Mouse (Mus musculus): ENCODE results near the gene Gpd1. TPM values are rescaled to one million over a fixed set of nuclear protein-coding genes. Genes with fewer than 3 reads are reported as not detected.
"Not testable (repeated sequence)": the region's sequence is repeated elsewhere in the genome, so short reads cannot be mapped to it uniquely, and the experiment has no call there.

Gene Gpd1
- polyA plus RNA-seq, 1 experiment from 2014 or later = 0.74 TPM

GRCm38 (mm10) chr15:99684156-99684555 is 33.2 kb upstream of the Gpd1 start:
- no peaks in the 10 kb centered on the region for H3K9me3 ChIP-seq
- no peaks in the 10 kb centered on the region for H3K36me3 ChIP-seq
- peaks cover 20% of the 10 kb centered on the region; the same call in 1 of the 2 replicates for H3K27me3 ChIP-seq (ENCODE audit: insufficient read depth, poor library complexity, severe bottlenecking)
- no peak for DNase-seq (ENCODE audit: low spot score)
- no peak overlapping the region for H3K27ac ChIP-seq
- no peak overlapping the region for H3K4me3 ChIP-seq
- WGBS = 86% methylated on average over 5 of the region's 5 CpGs
- peaks cover 2% of the 10 kb centered on the region for H3K4me1 ChIP-seq

- 8% methylated on average over 4 of the region's 4 CpGs for WGBS
- H3K27me3 ChIP-seq (ENCODE audit: insufficient read depth, poor library complexity, severe bottlenecking) = peaks cover 45% of the 10 kb centered on the region
- no peaks in the 10 kb centered on the region for H3K36me3 ChIP-seq
- peaks cover 16% of the 10 kb centered on the region for H3K4me1 ChIP-seq
- no peaks in the 10 kb centered on the region for H3K9me3 ChIP-seq
- H3K4me3 ChIP-seq = no peak overlapping the region
- no peak for DNase-seq (ENCODE audit: low spot score)
- no peak overlapping the region for H3K27ac ChIP-seq
Observed at GRCm38 (mm10) chr15:99688712-99689111, 28.6 kb upstream of the Gpd1 start.

- no peak for DNase-seq (ENCODE audit: low spot score)
- H3K9me3 ChIP-seq = no peaks in the 10 kb centered on the region
- WGBS = 6% methylated on average over 4 of the region's 4 CpGs
- H3K27me3 ChIP-seq (ENCODE audit: insufficient read depth, poor library complexity, severe bottlenecking) = peaks cover 43% of the 10 kb centered on the region
- peaks cover 29% of the 10 kb centered on the region for H3K4me1 ChIP-seq
- no peak overlapping the region for H3K4me3 ChIP-seq
- no peaks in the 10 kb centered on the region for H3K36me3 ChIP-seq
- H3K27ac ChIP-seq = peak overlapping the region; percentile 22; the same call in 1 of the 2 replicates
Observed at GRCm38 (mm10) chr15:99690924-99691323, 26.4 kb upstream of the Gpd1 start.

GRCm38 (mm10) chr15:99691976-99692375 is 25.3 kb upstream of the Gpd1 start:
- Histone ChIP-seq H3K27me3 (ENCODE audit: insufficient read depth, poor library complexity, severe bottlenecking) (peaks cover 46% of the 10 kb centered on the region), H3K27ac (no peak overlapping the region), H3K36me3 (no peaks in the 10 kb centered on the region), H3K4me3 (no peak overlapping the region), H3K4me1 (peaks cover 29% of the 10 kb centered on the region), H3K9me3 (no peaks in the 10 kb centered on the region)
- WGBS = 51% methylated on average over 9 of the region's 9 CpGs
- no peak for DNase-seq (ENCODE audit: low spot score)

- H3K36me3 ChIP-seq = no peaks in the 10 kb centered on the region
- H3K9me3 ChIP-seq = no peaks in the 10 kb centered on the region
- peaks cover 45% of the 10 kb centered on the region for H3K4me1 ChIP-seq
- no peak overlapping the region for H3K27ac ChIP-seq
- H3K27me3 ChIP-seq (ENCODE audit: insufficient read depth, poor library complexity, severe bottlenecking) = peaks cover 48% of the 10 kb centered on the region
- DNase-seq (ENCODE audit: low spot score) = no peak
- 14% methylated on average over 2 of the region's 2 CpGs for WGBS
- H3K4me3 ChIP-seq = no peak overlapping the region
Observed at GRCm38 (mm10) chr15:99697309-99697708, 20.0 kb upstream of the Gpd1 start.

- H3K4me1 ChIP-seq = peaks cover 58% of the 10 kb centered on the region
- H3K27ac ChIP-seq = no peak overlapping the region
- H3K4me3 ChIP-seq = no peak overlapping the region
- no peaks in the 10 kb centered on the region for H3K9me3 ChIP-seq
- 29% methylated on average over 20 of the region's 20 CpGs for WGBS
- peaks cover 5% of the 10 kb centered on the region; the same call in 1 of the 2 replicates for H3K36me3 ChIP-seq
- no peak for DNase-seq (ENCODE audit: low spot score)
- peaks cover 38% of the 10 kb centered on the region for H3K27me3 ChIP-seq (ENCODE audit: insufficient read depth, poor library complexity, severe bottlenecking)
Observed at GRCm38 (mm10) chr15:99698533-99699085, 18.7 kb upstream of the Gpd1 start.

- WGBS = 84% methylated on average over 10 of the region's 10 CpGs
- H3K4me1 ChIP-seq = peaks cover 64% of the 10 kb centered on the region
- DNase-seq (ENCODE audit: low spot score) = no peak
- H3K4me3 ChIP-seq = no peak overlapping the region
- peaks cover 15% of the 10 kb centered on the region for H3K36me3 ChIP-seq
- peaks cover 35% of the 10 kb centered on the region for H3K27me3 ChIP-seq (ENCODE audit: insufficient read depth, poor library complexity, severe bottlenecking)
- H3K9me3 ChIP-seq = no peaks in the 10 kb centered on the region
- no peak overlapping the region for H3K27ac ChIP-seq
Observed at GRCm38 (mm10) chr15:99699715-99700114, 17.6 kb upstream of the Gpd1 start.

GRCm38 (mm10) chr15:99700219-99701106 is 16.9 kb upstream of the Gpd1 start:
- 87% methylated on average over 18 of the region's 18 CpGs for WGBS
- Histone ChIP-seq H3K27ac (no peak overlapping the region; the same call in 1 of the 2 replicates), H3K27me3 (ENCODE audit: insufficient read depth, poor library complexity, severe bottlenecking) (peaks cover 35% of the 10 kb centered on the region), H3K4me1 (peaks cover 60% of the 10 kb centered on the region), H3K9me3 (no peaks in the 10 kb centered on the region), H3K4me3 (no peak overlapping the region), H3K36me3 (peaks cover 20% of the 10 kb centered on the region)
- no peak for DNase-seq (ENCODE audit: low spot score)

GRCm38 (mm10) chr15:99701640-99701998 is 15.7 kb upstream of the Gpd1 start:
- H3K4me1 ChIP-seq = peaks cover 65% of the 10 kb centered on the region
- peaks cover 29% of the 10 kb centered on the region for H3K36me3 ChIP-seq
- H3K4me3 ChIP-seq = peak overlapping the region; percentile 92
- peak overlapping the region; percentile 100 for H3K27ac ChIP-seq
- not testable (repeated sequence) for H3K9me3 ChIP-seq; DNase-seq (ENCODE audit: low spot score)
- WGBS = 44% methylated on average over 16 of the region's 16 CpGs
- peaks cover 29% of the 10 kb centered on the region for H3K27me3 ChIP-seq (ENCODE audit: insufficient read depth, poor library complexity, severe bottlenecking)

GRCm38 (mm10) chr15:99701999-99702900 is 15.1 kb upstream of the Gpd1 start, which contains the start of gene Smarcd1:
TSS of gene Smarcd1 (plus strand) at chr15:99702129.
- WGBS = under 1% methylated on average over 70 of the region's 71 CpGs

GRCm38 (mm10) chr15:99703104-99703503 is 14.2 kb upstream of the Gpd1 start:
- peaks cover 65% of the 10 kb centered on the region for H3K4me1 ChIP-seq
- H3K27ac ChIP-seq = peak overlapping the region; percentile 100; the same call in 1 of the 2 replicates

More at GRCm38 (mm10) chr15:99701999-99702900, 15.1 kb upstream of the Gpd1 start, which contains the start of gene Smarcd1:
- DNase-seq (ENCODE audit: low spot score) = peak; percentile 97
- H3K9me3 ChIP-seq = no peaks in the 10 kb centered on the region
- peak within 1 kb of the TSS; percentile 92 for H3K4me3 ChIP-seq
- H3K27me3 ChIP-seq (ENCODE audit: insufficient read depth, poor library complexity, severe bottlenecking) = peaks cover 23% of the 10 kb centered on the region
- H3K27ac ChIP-seq = peak within 1 kb of the TSS; percentile 100
- H3K36me3 ChIP-seq = peaks cover 35% of the 10 kb centered on the region
- H3K4me1 ChIP-seq = peaks cover 65% of the 10 kb centered on the region

GRCm38 (mm10) chr15:99703676-99704040 is 13.7 kb upstream of the Gpd1 start:
- 72% methylated on average over 5 of the region's 5 CpGs for WGBS
- no peaks in the 10 kb centered on the region for H3K9me3 ChIP-seq
- peaks cover 49% of the 10 kb centered on the region for H3K36me3 ChIP-seq
- peak overlapping the region; percentile 92; the same call in 1 of the 2 replicates for H3K4me3 ChIP-seq
- no peak for DNase-seq (ENCODE audit: low spot score)
- H3K27ac ChIP-seq = peak overlapping the region; percentile 100
- peaks cover 62% of the 10 kb centered on the region for H3K4me1 ChIP-seq
- H3K27me3 ChIP-seq (ENCODE audit: insufficient read depth, poor library complexity, severe bottlenecking) = peaks cover 10% of the 10 kb centered on the region; the same call in 1 of the 2 replicates

More at GRCm38 (mm10) chr15:99703104-99703503, 14.2 kb upstream of the Gpd1 start:
- 65% methylated on average over 9 of the region's 9 CpGs for WGBS
- H3K4me3 ChIP-seq = peak overlapping the region; percentile 92
- H3K27me3 ChIP-seq (ENCODE audit: insufficient read depth, poor library complexity, severe bottlenecking) = peaks cover 14% of the 10 kb centered on the region
- no peak for DNase-seq (ENCODE audit: low spot score)
- H3K36me3 ChIP-seq = peaks cover 44% of the 10 kb centered on the region
- no peaks in the 10 kb centered on the region for H3K9me3 ChIP-seq
